Mouse (Mus musculus): ENCODE data around the gene Gm11172. TPM values are rescaled to one million over a fixed set of nuclear protein-coding genes. Genes with fewer than 3 reads are reported as not detected.

The Gm11172 gene
- polyA plus RNA-seq, 1 experiment from 2014 or later: not detected

- Histone ChIP-seq H3K4me2 (replicated peaks; ENCODE audit: low read depth, low read length) (no peak overlapping the region), H3K9ac (replicated peaks; ENCODE audit: low read length) (no peak overlapping the region), H3K36me3 (ENCODE audit: insufficient read depth, low read length) (no peaks in the 10 kb centered on the region), H3K4me3 (ENCODE audit: low read length) (no peak overlapping the region), H3K27me3 (ENCODE audit: insufficient read depth, low read length) (no peaks in the 10 kb centered on the region), H3K27ac (ENCODE audit: low read length) (no peak overlapping the region), H3K9me3 (ENCODE audit: low read length) (no peaks in the 10 kb centered on the region), H3K4me1 (ENCODE audit: insufficient read depth, low read length) (peaks cover 22% of the 10 kb centered on the region)
- 80% methylated on average over 4 of the region's 4 CpGs for WGBS
- ATAC-seq (ENCODE audit: low FRiP score, low TSS enrichment): no peak
Measured at GRCm38 (mm10) chr16:10774726-10775125, 38.0 kb upstream of the Gm11172 start.

GRCm38 (mm10) chr16:10776322-10776721, 36.4 kb upstream of the Gm11172 start:
- ATAC-seq (ENCODE audit: low FRiP score, low TSS enrichment): peak; percentile 25; the same call in 1 of the 2 replicates
- Histone ChIP-seq H3K27me3 (ENCODE audit: insufficient read depth, low read length) (no peaks in the 10 kb centered on the region), H3K4me1 (ENCODE audit: insufficient read depth, low read length) (peaks cover 14% of the 10 kb centered on the region), H3K9ac (replicated peaks; ENCODE audit: low read length) (no peak overlapping the region), H3K9me3 (ENCODE audit: low read length) (no peaks in the 10 kb centered on the region), H3K4me2 (replicated peaks; ENCODE audit: low read depth, low read length) (no peak overlapping the region), H3K4me3 (ENCODE audit: low read length) (no peak overlapping the region), H3K36me3 (ENCODE audit: insufficient read depth, low read length) (no peaks in the 10 kb centered on the region), H3K27ac (ENCODE audit: low read length) (no peak overlapping the region)
- WGBS: 21% methylated on average over 7 of the region's 7 CpGs

GRCm38 (mm10) chr16:10777579-10778160, 35.0 kb upstream of the Gm11172 start:
- no peak for ATAC-seq (ENCODE audit: low FRiP score, low TSS enrichment)
- H3K4me3 ChIP-seq (ENCODE audit: low read length): no peak overlapping the region
- no peak overlapping the region for H3K4me2 ChIP-seq (replicated peaks; ENCODE audit: low read depth, low read length)
- peaks cover 26% of the 10 kb centered on the region for H3K4me1 ChIP-seq (ENCODE audit: insufficient read depth, low read length)
- WGBS: 57% methylated on average over 5 of the region's 5 CpGs
- H3K36me3 ChIP-seq (ENCODE audit: insufficient read depth, low read length): no peaks in the 10 kb centered on the region
- no peaks in the 10 kb centered on the region for H3K27me3 ChIP-seq (ENCODE audit: insufficient read depth, low read length)
- no peak overlapping the region for H3K27ac ChIP-seq (ENCODE audit: low read length)
- H3K9me3 ChIP-seq (ENCODE audit: low read length): no peaks in the 10 kb centered on the region
- no peak overlapping the region for H3K9ac ChIP-seq (replicated peaks; ENCODE audit: low read length)

- Histone ChIP-seq H3K9ac (replicated peaks; ENCODE audit: low read length) (0 out of 2 replicates have a peak overlapping the region, but pooled peaks have one; percentile 31), H3K9me3 (ENCODE audit: low read length) (no peaks in the 10 kb centered on the region), H3K27me3 (ENCODE audit: insufficient read depth, low read length) (no peaks in the 10 kb centered on the region), H3K4me3 (ENCODE audit: low read length) (no peak overlapping the region), H3K27ac (ENCODE audit: low read length) (no peak overlapping the region), H3K4me2 (replicated peaks; ENCODE audit: low read depth, low read length) (no peak overlapping the region), H3K4me1 (ENCODE audit: insufficient read depth, low read length) (peaks cover 42% of the 10 kb centered on the region), H3K36me3 (ENCODE audit: insufficient read depth, low read length) (no peaks in the 10 kb centered on the region)
- 64% methylated on average over 5 of the region's 5 CpGs for WGBS
- no peak for ATAC-seq (ENCODE audit: low FRiP score, low TSS enrichment)
Measured at GRCm38 (mm10) chr16:10780631-10781120, 32.0 kb upstream of the Gm11172 start.

- peak overlapping the region; percentile 29; the same call in 1 of the 2 replicates for H3K27ac ChIP-seq (ENCODE audit: low read length)
Measured at GRCm38 (mm10) chr16:10781862-10782371, 30.8 kb upstream of the Gm11172 start.

GRCm38 (mm10) chr16:10782377-10783151, 30.2 kb upstream of the Gm11172 start:
- no peaks in the 10 kb centered on the region for H3K27me3 ChIP-seq (ENCODE audit: insufficient read depth, low read length)
- peak overlapping the region; percentile 42 for H3K9ac ChIP-seq (replicated peaks; ENCODE audit: low read length)
- WGBS: 58% methylated on average over 6 of the region's 6 CpGs
- peak overlapping the region; percentile 93; the same call in 1 of the 2 replicates for H3K4me2 ChIP-seq (replicated peaks; ENCODE audit: low read depth, low read length)
- no peak for ATAC-seq (ENCODE audit: low FRiP score, low TSS enrichment)
- no peaks in the 10 kb centered on the region for H3K36me3 ChIP-seq (ENCODE audit: insufficient read depth, low read length)
- H3K4me3 ChIP-seq (ENCODE audit: low read length): no peak overlapping the region; the same call in none of the 2 replicates
- peaks cover 43% of the 10 kb centered on the region for H3K4me1 ChIP-seq (ENCODE audit: insufficient read depth, low read length)
- H3K27ac ChIP-seq (ENCODE audit: low read length): peak overlapping the region; percentile 29; the same call in 1 of the 2 replicates
- H3K9me3 ChIP-seq (ENCODE audit: low read length): no peaks in the 10 kb centered on the region

More at GRCm38 (mm10) chr16:10781862-10782371, 30.8 kb upstream of the Gm11172 start:
- Histone ChIP-seq H3K4me3 (ENCODE audit: low read length) (no peak overlapping the region), H3K9ac (replicated peaks; ENCODE audit: low read length) (peak overlapping the region; percentile 42; the same call in 1 of the 2 replicates), H3K4me2 (replicated peaks; ENCODE audit: low read depth, low read length) (no peak overlapping the region), H3K27me3 (ENCODE audit: insufficient read depth, low read length) (no peaks in the 10 kb centered on the region), H3K36me3 (ENCODE audit: insufficient read depth, low read length) (no peaks in the 10 kb centered on the region), H3K4me1 (ENCODE audit: insufficient read depth, low read length) (peaks cover 40% of the 10 kb centered on the region), H3K9me3 (ENCODE audit: low read length) (no peaks in the 10 kb centered on the region)
- WGBS: 40% methylated on average over 9 of the region's 9 CpGs
- no peak for ATAC-seq (ENCODE audit: low FRiP score, low TSS enrichment)

- ATAC-seq (ENCODE audit: low FRiP score, low TSS enrichment): no peak
- no peaks in the 10 kb centered on the region for H3K36me3 ChIP-seq (ENCODE audit: insufficient read depth, low read length)
- no peaks in the 10 kb centered on the region for H3K27me3 ChIP-seq (ENCODE audit: insufficient read depth, low read length)
- peaks cover 38% of the 10 kb centered on the region for H3K4me1 ChIP-seq (ENCODE audit: insufficient read depth, low read length)
- no peaks in the 10 kb centered on the region for H3K9me3 ChIP-seq (ENCODE audit: low read length)
- peak overlapping the region; percentile 93 for H3K4me2 ChIP-seq (replicated peaks; ENCODE audit: low read depth, low read length)
- peak overlapping the region; percentile 42; the same call in 1 of the 2 replicates for H3K9ac ChIP-seq (replicated peaks; ENCODE audit: low read length)
- H3K4me3 ChIP-seq (ENCODE audit: low read length): peak overlapping the region; percentile 75
- WGBS: 20% methylated on average over 1 of the region's 1 CpGs
- no peak overlapping the region for H3K27ac ChIP-seq (ENCODE audit: low read length)
Measured at GRCm38 (mm10) chr16:10783152-10783434, 29.6 kb upstream of the Gm11172 start.

GRCm38 (mm10) chr16:10783451-10783850, 29.3 kb upstream of the Gm11172 start:
- no peak for ATAC-seq (ENCODE audit: low FRiP score, low TSS enrichment)
- Histone ChIP-seq H3K4me1 (ENCODE audit: insufficient read depth, low read length) (peaks cover 38% of the 10 kb centered on the region), H3K4me3 (ENCODE audit: low read length) (peak overlapping the region; percentile 75), H3K4me2 (replicated peaks; ENCODE audit: low read depth, low read length) (peak overlapping the region; percentile 93), H3K27me3 (ENCODE audit: insufficient read depth, low read length) (no peaks in the 10 kb centered on the region), H3K27ac (ENCODE audit: low read length) (no peak overlapping the region), H3K9me3 (ENCODE audit: low read length) (no peaks in the 10 kb centered on the region), H3K36me3 (ENCODE audit: insufficient read depth, low read length) (no peaks in the 10 kb centered on the region), H3K9ac (replicated peaks; ENCODE audit: low read length) (peak overlapping the region; percentile 83)
- WGBS: 55% methylated on average over 8 of the region's 8 CpGs

- Histone ChIP-seq H3K4me2 (replicated peaks; ENCODE audit: low read depth, low read length) (peak overlapping the region; percentile 93), H3K4me1 (ENCODE audit: insufficient read depth, low read length) (peaks cover 38% of the 10 kb centered on the region), H3K36me3 (ENCODE audit: insufficient read depth, low read length) (no peaks in the 10 kb centered on the region), H3K9ac (replicated peaks; ENCODE audit: low read length) (peak overlapping the region; percentile 83), H3K4me3 (ENCODE audit: low read length) (peak overlapping the region; percentile 75), H3K27ac (ENCODE audit: low read length) (peak overlapping the region; percentile 99), H3K27me3 (ENCODE audit: insufficient read depth, low read length) (no peaks in the 10 kb centered on the region), H3K9me3 (ENCODE audit: low read length) (no peaks in the 10 kb centered on the region)
- ATAC-seq (ENCODE audit: low FRiP score, low TSS enrichment): peak; percentile 3
- 2% methylated on average over 81 of the region's 81 CpGs for WGBS
Measured at GRCm38 (mm10) chr16:10783883-10784792, 28.6 kb upstream of the Gm11172 start.

Data from kidney, embryonic 16.5 days (tissue).